Mouse (Mus musculus) heart, postnatal 0 days (tissue): ENCODE measurements at regions not wholly inside any gene's neighbourhood (a gene's known extent, or its start where the extent isn't known, plus 50 kb on each side); places are given as distances from the start of the nearest gene placed in this dataset.

Source experiments
- CTCF ChIP-seq: IDR thresholded peaks from 2 replicates; pipeline ENCODE4 v1.5.1; 2016; ENCODE audit warnings: antibody characterized with exemption, control low read depth, low read depth
- EP300 ChIP-seq: IDR thresholded peaks from 2 replicates; pipeline ENCODE4 v1.6.1; 2016; ENCODE audit warnings: antibody characterized with exemption, low read depth

DNA sequence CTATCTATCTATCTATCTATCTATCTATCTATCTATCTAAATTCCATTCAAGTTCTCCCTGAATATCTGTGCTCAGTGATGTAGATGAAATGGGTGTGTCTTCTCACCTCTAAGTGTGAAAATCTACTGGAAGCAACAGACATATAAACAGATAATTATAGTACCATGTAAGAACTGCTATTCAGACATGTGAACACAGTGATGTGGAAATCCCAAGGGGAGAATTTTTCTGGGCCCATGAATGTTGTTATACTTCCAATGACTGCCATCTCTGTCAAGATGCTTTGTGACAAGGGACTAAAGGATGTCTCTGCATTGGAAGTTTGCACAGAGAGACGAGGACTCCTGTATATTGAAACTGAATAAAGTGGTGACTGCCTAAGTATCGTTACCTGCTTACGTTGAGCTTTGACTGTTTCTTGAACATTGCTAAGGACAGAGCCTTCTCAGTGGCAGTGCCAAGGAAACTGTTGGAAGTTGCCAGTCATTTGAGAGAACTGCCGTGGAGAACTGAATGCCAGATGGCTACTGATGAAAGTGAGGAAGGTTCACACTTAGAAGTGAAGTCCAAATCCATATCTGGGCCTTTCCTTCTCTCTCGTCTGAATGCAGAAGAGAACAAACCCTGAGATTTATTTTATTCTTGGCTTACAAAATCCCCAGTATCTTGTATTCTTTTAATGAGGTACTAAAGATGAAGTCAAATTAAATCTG is 175.0 kb upstream of the Cd180 start:
- TF ChIP-seq EP300 (no peak), CTCF (no peak)
